Mouse (Mus musculus): ENCODE results near the gene Trim62.

DNA sequence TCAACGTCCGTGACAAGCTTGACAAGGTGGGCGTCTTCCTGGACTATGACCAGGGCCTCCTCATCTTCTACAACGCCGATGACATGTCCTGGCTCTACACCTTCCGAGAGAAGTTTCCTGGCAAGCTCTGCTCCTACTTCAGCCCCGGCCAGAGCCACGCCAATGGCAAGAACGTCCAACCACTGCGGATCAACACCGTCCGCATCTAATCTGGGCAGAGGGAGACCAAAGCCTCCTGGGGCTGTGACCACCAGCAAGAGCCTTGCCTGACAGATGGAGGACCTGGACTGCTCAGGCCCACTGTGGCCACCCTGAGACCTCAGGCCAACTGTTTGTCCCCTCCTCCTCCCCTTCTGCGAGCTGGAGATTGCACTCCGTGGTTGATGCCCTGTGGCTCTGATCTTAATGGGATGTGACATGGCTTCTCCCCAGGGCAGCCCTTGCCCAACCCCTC lies 26.0 kb downstream of the Trim62 start:
- TF ChIP-seq CTCF (IDR thresholded peaks at IDR 0.05; ENCODE audit: low read depth) = no peak
- TF ChIP-seq EP300 (IDR thresholded peaks at IDR 0.05; ENCODE audit: low read depth) = no peak

All from heart, postnatal 0 days (tissue).